Mouse (Mus musculus) liver, embryonic 16.5 days (tissue): Measurements from ENCODE around the gene Vps13d. TPM values are rescaled to one million over a fixed set of nuclear protein-coding genes. Genes with fewer than 3 reads are reported as not detected.

ENCODE experiments used
- ATAC-seq: fragments of 200-750 bp; cut with Nextera tagmentation; 2 replicates; pipeline ENCODE4 v1.8.0; 2017; ENCODE audit warnings: low read depth, mild to moderate bottlenecking, moderate number of reproducible peaks, moderate library complexity
- H3K27ac ChIP-seq: fragments of 300-500 bp; sonication (generic); 2 replicates; pipeline ENCODE4 v1.5.1; 2014; ENCODE audit warnings: mild to moderate bottlenecking, low read length
- H3K27me3 ChIP-seq: fragments of 300-500 bp; sonication (generic); 2 replicates; pipeline ENCODE4 v1.6.1; 2014; ENCODE audit warnings: low read depth, low read length, mixed read lengths; ENCODE audit not compliant: control insufficient read depth, insufficient read depth
- H3K36me3 ChIP-seq: fragments of 300-500 bp; sonication (generic); 2 replicates; pipeline ENCODE4 v1.6.1; 2014; ENCODE audit warnings: mild to moderate bottlenecking; ENCODE audit not compliant: control insufficient read depth, insufficient read depth
- H3K4me1 ChIP-seq: fragments of 300-500 bp; sonication (generic); 2 replicates; pipeline ENCODE4 v1.6.1; 2014; ENCODE audit warnings: low read depth, low read length, mixed read lengths; ENCODE audit not compliant: control insufficient read depth
- H3K4me2 ChIP-seq: fragments of 300-500 bp; sonication (generic); 2 replicates; pipeline ENCODE4 v1.6.1; 2014; ENCODE audit warnings: low read depth, low read length, mixed read lengths
- H3K4me3 ChIP-seq: fragments of 300-500 bp; sonication (generic); 2 replicates; pipeline ENCODE4 v1.5.1; 2014; ENCODE audit warnings: low read depth, mild to moderate bottlenecking, low read length
- H3K9ac ChIP-seq: fragments of 300-500 bp; sonication (generic); 2 replicates; pipeline ENCODE4 v1.6.1; 2014; ENCODE audit warnings: low read depth, low read length
- H3K9me3 ChIP-seq: fragments of 300-500 bp; sonication (generic); replicated peaks from 2 replicates; pipeline ENCODE4 v1.6.1; 2016; ENCODE audit warnings: low read length; ENCODE audit not compliant: control insufficient read depth
- WGBS: fragments of 180-500 bp; shearing (Covaris S2); extraction: QIAGEN DNeasy Blood & Tissue Kit; methylation state at CpG from one replicate; pipeline ENCODE4 v1.1.7; 2014; ENCODE audit not compliant: insufficient replicate concordance; 5-methylcytosine and 5-hydroxymethylcytosine counted together
- polyA plus RNA-seq: library from polyadenylated mRNA; unstranded; fragments of >200 nt; fragmentation: Nextera tagmentation; extraction: Ambion mirVana; gene quantifications from 2 replicates; pipeline ENCODE4 v1.2.1, GENCODE M21; 2015

Vps13d gene
- polyA plus RNA-seq, 1 experiment from 2014 or later, result 3.7 TPM

- H3K36me3 ChIP-seq, result no peaks in the 10 kb centered on the region
- no peak overlapping the region for H3K4me3 ChIP-seq
- H3K9ac ChIP-seq, result no peak overlapping the region
- no peak overlapping the region for H3K27ac ChIP-seq
- ATAC-seq, result no peak
- H3K9me3 ChIP-seq, result no peaks in the 10 kb centered on the region
- no peaks in the 10 kb centered on the region for H3K27me3 ChIP-seq
- H3K4me1 ChIP-seq, result peaks cover 50% of the 10 kb centered on the region
- 66% methylated on average over 6 of the region's 6 CpGs for WGBS
- H3K4me2 ChIP-seq, result no peak overlapping the region
These were observed 197.6 kb downstream of the Vps13d start for GRCm38 (mm10) chr4:144996996-144997820.

DNA sequence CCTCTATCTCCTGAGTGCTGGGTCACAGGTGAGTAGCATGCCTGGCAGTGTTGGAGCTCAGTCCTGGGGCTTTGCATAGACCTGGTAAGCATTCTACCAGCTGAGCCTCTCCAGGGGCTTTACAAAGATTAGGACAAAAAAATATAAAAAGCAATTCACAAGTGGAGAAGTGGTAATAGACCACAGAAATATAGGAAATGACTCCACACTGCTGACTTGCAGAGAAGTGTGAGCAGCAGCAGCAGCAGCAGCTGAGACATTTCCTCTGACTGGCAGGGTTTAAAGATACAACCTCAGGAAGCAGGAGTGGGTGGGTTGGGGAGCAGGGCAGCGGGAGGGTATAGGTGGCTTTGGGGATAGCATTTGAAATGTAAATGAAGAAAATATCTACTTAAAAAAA lies 199.0 kb downstream of the Vps13d start:
- Histone ChIP-seq H3K9ac (no peak overlapping the region), H3K4me3 (no peak overlapping the region), H3K27ac (no peak overlapping the region), H3K27me3 (no peaks in the 10 kb centered on the region), H3K4me2 (no peak overlapping the region), H3K9me3 (no peaks in the 10 kb centered on the region), H3K4me1 (peaks cover 47% of the 10 kb centered on the region), H3K36me3 (no peaks in the 10 kb centered on the region)
- ATAC-seq, result no peak
- WGBS, result 39% methylated on average over 1 of the region's 1 CpGs

DNA sequence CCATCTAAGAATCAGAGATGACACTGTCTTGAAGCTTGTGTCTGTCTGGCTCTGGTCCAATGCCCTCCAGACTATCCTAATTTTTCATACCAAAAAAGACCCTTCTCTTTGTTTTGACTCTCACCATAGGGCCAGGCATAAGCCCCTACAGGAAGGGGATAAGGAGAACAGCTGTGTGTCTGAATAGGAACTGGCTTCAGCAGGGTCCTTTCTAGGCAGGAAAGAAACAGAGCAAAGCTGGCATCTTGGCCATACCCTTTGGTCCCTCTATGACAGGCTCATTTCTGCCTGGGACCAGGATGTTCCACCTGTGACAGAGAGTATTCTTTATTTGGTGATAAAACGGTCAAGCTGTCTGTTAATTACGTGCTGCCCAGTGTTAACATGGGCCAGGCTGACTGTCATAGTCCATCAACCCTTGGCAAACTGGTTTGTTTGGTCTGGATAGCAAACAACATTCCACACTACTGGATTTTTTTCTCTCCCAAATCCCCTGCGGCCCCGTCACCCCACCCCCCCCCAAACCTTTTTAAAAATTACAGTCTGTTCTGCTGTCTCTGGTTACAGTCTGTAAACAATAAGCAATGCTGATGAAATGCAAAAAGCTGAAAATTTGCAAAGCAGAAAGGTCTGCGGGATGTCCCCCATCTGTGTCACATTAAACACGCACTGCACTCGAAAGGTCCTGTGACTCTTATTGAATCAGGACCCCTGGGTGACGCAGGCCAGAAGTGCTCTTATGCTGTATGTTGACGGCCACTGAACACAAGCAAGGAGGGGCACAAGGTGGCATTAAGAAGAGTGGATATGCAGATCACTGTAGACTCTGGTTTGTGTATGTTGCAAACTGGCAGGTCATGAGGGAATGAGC lies 201.5 kb downstream of the Vps13d start:
- Histone ChIP-seq H3K27me3 (no peaks in the 10 kb centered on the region), H3K36me3 (no peaks in the 10 kb centered on the region), H3K27ac (peak overlapping the region; percentile 61), H3K4me2 (no peak overlapping the region), H3K9me3 (no peaks in the 10 kb centered on the region), H3K4me1 (peaks cover 21% of the 10 kb centered on the region), H3K4me3 (no peak overlapping the region), H3K9ac (no peak overlapping the region)
- 69% methylated on average over 9 of the region's 9 CpGs for WGBS
- ATAC-seq, result peak; percentile 68

DNA sequence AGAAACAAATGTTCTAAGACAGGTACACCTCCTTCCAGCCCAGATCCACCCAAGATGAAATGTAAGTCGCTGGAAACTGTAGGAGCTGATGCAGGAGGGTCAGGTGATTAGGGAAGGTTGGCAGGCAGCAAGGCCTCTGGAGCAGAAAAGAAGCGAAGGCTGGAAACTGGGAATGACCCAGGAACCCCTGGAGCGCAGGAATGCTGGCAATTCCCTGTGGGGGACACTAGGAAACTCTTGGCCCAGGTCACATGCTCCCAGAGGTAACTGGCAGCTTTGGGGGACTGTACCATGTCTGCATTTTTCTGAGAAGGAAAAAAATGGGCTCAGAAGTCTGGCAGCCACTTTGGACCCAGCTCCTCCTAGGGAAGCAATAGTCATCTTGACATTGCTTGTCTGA lies 202.4 kb downstream of the Vps13d start:
- WGBS, result 55% methylated on average over 3 of the region's 3 CpGs

DNA sequence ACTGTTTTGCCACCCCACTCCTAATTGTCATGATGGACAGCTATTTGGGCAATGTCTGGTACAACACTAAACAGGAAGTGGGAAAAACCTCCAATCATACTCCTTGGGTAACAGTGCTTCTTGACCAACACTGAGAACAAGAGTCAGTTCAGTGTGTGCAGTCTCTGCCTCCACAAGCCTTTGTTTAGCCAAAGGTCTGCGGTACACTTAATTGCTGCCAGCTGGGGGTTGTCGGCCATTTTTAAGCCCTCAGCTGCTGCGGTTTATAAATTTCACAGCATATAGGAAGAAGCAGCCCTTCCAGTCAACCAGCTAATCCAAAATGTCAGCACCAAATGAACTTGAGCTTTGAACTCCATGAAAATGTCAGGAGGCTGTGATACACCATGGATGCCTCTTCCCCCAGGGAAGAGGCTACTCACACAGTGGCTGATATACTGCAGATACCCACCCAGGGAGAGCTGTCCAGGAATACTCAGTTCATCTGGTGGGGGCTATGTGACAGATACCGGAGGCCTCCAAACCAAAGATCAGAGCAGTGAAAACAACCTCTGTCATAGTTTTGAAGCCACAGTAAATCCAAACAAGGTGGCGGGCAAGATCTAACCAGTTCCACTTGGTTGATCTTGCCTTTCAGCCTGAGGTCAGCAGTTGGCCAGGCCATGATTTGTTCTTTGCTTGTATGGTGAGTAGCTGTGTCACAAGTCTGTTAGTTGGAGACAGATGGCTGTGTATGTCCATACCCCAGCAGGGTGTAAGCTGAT lies 206.2 kb downstream of the Vps13d start:
- Histone ChIP-seq H3K27ac (no peak overlapping the region), H3K9ac (no peak overlapping the region), H3K9me3 (no peaks in the 10 kb centered on the region), H3K4me1 (peaks cover 7% of the 10 kb centered on the region), H3K4me3 (no peak overlapping the region), H3K36me3 (no peaks in the 10 kb centered on the region), H3K27me3 (no peaks in the 10 kb centered on the region), H3K4me2 (no peak overlapping the region)
- no peak for ATAC-seq
- WGBS, result 80% methylated on average over 5 of the region's 5 CpGs

More for the DNA sequence above, 202.4 kb downstream of the Vps13d start:
- ATAC-seq, result no peak
- Histone ChIP-seq H3K27me3 (no peaks in the 10 kb centered on the region), H3K4me1 (peaks cover 13% of the 10 kb centered on the region), H3K4me2 (no peak overlapping the region), H3K4me3 (no peak overlapping the region), H3K9me3 (no peaks in the 10 kb centered on the region), H3K36me3 (no peaks in the 10 kb centered on the region), H3K27ac (no peak overlapping the region; the same call in 1 of the 2 replicates), H3K9ac (no peak overlapping the region)

DNA sequence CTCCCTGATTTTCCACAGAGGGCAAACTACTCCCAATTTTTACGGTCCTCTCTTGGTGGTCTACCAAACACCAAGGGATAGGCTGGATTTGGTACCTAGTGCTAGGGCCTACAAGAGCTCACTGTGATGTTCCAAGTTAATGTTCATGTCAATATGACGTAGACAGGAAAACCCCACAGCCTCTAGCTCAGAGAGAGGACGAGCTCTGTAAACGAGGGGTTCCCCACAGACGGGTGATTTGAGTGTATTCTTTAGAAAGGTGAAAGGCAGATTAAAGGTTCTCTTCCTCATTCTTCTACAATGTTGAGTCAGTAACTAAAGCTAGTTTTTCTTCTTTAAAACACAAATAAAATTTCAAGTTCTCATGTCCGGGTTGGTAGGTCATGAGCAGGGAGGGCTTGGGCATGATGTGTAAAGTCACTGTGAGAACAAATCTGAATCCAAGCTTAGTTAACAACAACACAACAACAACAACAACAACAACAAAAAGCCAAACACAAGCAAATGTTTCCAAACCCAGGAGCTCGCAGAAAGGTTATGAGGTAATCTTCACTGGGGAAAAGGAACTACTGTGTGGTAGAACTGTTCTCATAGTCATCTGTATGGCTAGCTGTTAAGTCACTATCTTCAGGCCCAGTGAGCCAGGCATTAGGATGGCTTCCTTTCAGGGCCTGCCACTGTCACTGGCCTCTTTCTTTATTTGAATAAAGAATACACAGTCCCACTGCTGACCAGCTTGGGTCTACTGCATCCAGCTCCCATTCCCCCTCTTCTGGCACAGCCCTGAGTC lies 208.6 kb downstream of the Vps13d start:
- H3K4me1 ChIP-seq, result peaks cover 6% of the 10 kb centered on the region
- 75% methylated on average over 7 of the region's 7 CpGs for WGBS
- H3K4me2 ChIP-seq, result no peak overlapping the region
- no peak for ATAC-seq
- no peak overlapping the region for H3K27ac ChIP-seq
- no peaks in the 10 kb centered on the region for H3K27me3 ChIP-seq
- H3K36me3 ChIP-seq, result no peaks in the 10 kb centered on the region
- no peak overlapping the region for H3K4me3 ChIP-seq
- no peak overlapping the region for H3K9ac ChIP-seq
- no peaks in the 10 kb centered on the region for H3K9me3 ChIP-seq

GRCm38 (mm10) chr4:144983821-144984371 lies 210.9 kb downstream of the Vps13d start:
- 63% methylated on average over 8 of the region's 8 CpGs for WGBS
- Histone ChIP-seq H3K4me1 (peaks cover 12% of the 10 kb centered on the region), H3K9ac (no peak overlapping the region), H3K9me3 (no peaks in the 10 kb centered on the region), H3K27me3 (no peaks in the 10 kb centered on the region), H3K4me3 (no peak overlapping the region), H3K36me3 (no peaks in the 10 kb centered on the region), H3K4me2 (no peak overlapping the region), H3K27ac (peak overlapping the region; percentile 9; the same call in 1 of the 2 replicates)
- ATAC-seq, result no peak

GRCm38 (mm10) chr4:144983228-144983744 lies 211.5 kb downstream of the Vps13d start:
- Histone ChIP-seq H3K36me3 (no peaks in the 10 kb centered on the region), H3K4me3 (no peak overlapping the region), H3K27ac (no peak overlapping the region), H3K4me2 (no peak overlapping the region), H3K27me3 (no peaks in the 10 kb centered on the region), H3K4me1 (peaks cover 12% of the 10 kb centered on the region), H3K9me3 (no peaks in the 10 kb centered on the region), H3K9ac (no peak overlapping the region)
- WGBS, result 69% methylated on average over 8 of the region's 8 CpGs
- ATAC-seq, result no peak
